Mouse (Mus musculus) kidney, embryonic 15.5 days (tissue): ENCODE measurements around the gene Glcci1. TPM values are rescaled to one million over a fixed set of nuclear protein-coding genes. Genes with fewer than 3 reads are reported as not detected.

Experiments used
- ATAC-seq: fragments of 200-750 bp; cut with Nextera tagmentation; replicated peaks from 2 replicates; pipeline ENCODE4 v1.8.0; 2017; ENCODE audit warnings: moderate TSS enrichment; ENCODE audit not compliant: low FRiP score
- H3K27ac ChIP-seq: fragments of 300-500 bp; sonication (generic); 2 replicates; pipeline ENCODE4 v1.5.1; 2015; ENCODE audit warnings: mild to moderate bottlenecking, inconsistent platforms
- H3K27me3 ChIP-seq: fragments of 300-500 bp; sonication (generic); 2 replicates; pipeline ENCODE4 v1.6.1; 2015; ENCODE audit warnings: inconsistent platforms
- H3K36me3 ChIP-seq: fragments of 300-500 bp; sonication (generic); 2 replicates; pipeline ENCODE4 v1.6.1; 2015; ENCODE audit warnings: inconsistent platforms
- H3K4me1 ChIP-seq: fragments of 300-500 bp; sonication (generic); 2 replicates; pipeline ENCODE4 v1.6.1; 2015; ENCODE audit warnings: inconsistent platforms
- H3K4me2 ChIP-seq: fragments of 300-500 bp; sonication (generic); 2 replicates; pipeline ENCODE4 v1.6.1; 2015; ENCODE audit warnings: moderate library complexity, mild to moderate bottlenecking, inconsistent platforms
- H3K4me3 ChIP-seq: fragments of 300-500 bp; sonication (generic); replicated peaks from 2 replicates; pipeline ENCODE4 v1.5.1; 2015; ENCODE audit warnings: mild to moderate bottlenecking, inconsistent platforms
- H3K9ac ChIP-seq: fragments of 300-500 bp; sonication (generic); 2 replicates; pipeline ENCODE4 v1.6.1; 2015; ENCODE audit warnings: mild to moderate bottlenecking, inconsistent platforms
- H3K9me3 ChIP-seq: fragments of 300-500 bp; sonication (generic); replicated peaks from 2 replicates; pipeline ENCODE4 v1.6.1; 2016; ENCODE audit warnings: inconsistent platforms
- WGBS: fragments of 180-500 bp; shearing (Covaris S2); methylation state at CpG from one replicate; pipeline ENCODE4 v1.1.7; 2015; ENCODE audit warnings: mixed read lengths; 5-methylcytosine and 5-hydroxymethylcytosine counted together
- polyA plus RNA-seq: library from polyadenylated mRNA; unstranded; fragments of >200 nt; fragmentation: Nextera tagmentation; extraction: Ambion mirVana; gene quantifications from 2 replicates; pipeline ENCODE4 v1.2.1, GENCODE M21; 2015

Gene Glcci1
- polyA plus RNA-seq, 1 experiment from 2014 or later: 9.4 TPM

DNA sequence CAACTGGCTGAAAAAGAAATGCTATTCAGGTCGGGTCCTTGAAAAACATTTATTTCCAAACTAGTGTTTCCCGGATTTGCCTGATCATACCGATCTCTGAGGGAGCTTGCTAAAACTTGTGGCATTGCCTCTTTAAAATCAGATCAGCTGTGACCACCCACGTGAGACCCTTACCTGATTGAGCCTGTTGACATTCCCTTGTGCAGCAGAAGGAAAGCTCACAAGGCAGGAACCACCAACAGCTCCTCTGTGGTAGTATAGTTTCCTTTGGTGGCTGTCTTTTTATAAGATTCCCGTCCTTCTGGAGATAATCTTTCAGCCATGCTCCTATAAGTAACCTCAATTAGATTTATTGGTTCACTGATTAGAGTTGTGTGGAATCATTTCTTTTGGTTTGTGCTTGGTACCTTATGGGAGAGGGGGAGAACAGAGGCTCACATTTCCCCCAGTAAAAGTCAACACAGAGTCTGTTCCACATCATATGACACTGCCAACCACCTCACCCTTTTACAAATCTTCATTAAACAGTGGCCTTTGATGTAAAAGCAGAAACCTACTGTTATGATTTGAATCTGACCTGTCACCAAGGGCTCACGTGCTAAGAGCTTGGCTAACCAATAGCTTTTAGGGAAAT, 12.0 kb upstream of the Glcci1 start:
- peak; percentile 68 for ATAC-seq

DNA sequence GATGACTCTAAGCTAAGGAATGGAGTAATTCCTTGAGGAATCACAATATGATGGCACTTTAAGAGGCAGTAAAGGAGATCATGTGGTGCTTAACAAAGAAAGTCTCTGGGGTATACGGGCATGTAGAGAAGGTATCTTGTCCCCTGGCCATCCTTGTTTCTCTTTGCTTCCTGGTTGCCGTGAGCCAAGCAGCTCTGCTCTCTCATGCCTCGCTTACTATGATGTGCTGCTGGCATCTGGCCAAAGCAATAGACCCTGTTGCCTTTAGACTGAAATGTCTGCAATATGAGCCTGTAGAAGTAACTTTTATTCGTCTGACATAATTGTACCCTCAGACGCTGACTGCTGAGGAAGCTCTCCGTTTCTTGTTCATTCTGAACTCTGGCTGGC, 11.5 kb upstream of the Glcci1 start:
- peak overlapping the region; percentile 58 for H3K27ac ChIP-seq
- WGBS: 29% methylated on average over 6 of the region's 6 CpGs
- no peak overlapping the region for H3K4me3 ChIP-seq
- peaks cover 13% of the 10 kb centered on the region for H3K4me1 ChIP-seq
- H3K9ac ChIP-seq: no peak overlapping the region
- no peaks in the 10 kb centered on the region for H3K27me3 ChIP-seq
- peak; percentile 68 for ATAC-seq
- no peak overlapping the region for H3K4me2 ChIP-seq
- no peaks in the 10 kb centered on the region for H3K36me3 ChIP-seq
- H3K9me3 ChIP-seq: no peaks in the 10 kb centered on the region

More for the DNA sequence above, 12.0 kb upstream of the Glcci1 start:
- H3K4me2 ChIP-seq: no peak overlapping the region
- no peaks in the 10 kb centered on the region for H3K36me3 ChIP-seq
- no peak overlapping the region for H3K4me3 ChIP-seq
- H3K27me3 ChIP-seq: no peaks in the 10 kb centered on the region
- H3K4me1 ChIP-seq: peaks cover 13% of the 10 kb centered on the region
- H3K27ac ChIP-seq: peak overlapping the region; percentile 58
- H3K9me3 ChIP-seq: no peaks in the 10 kb centered on the region
- H3K9ac ChIP-seq: no peak overlapping the region
- 50% methylated on average over 6 of the region's 6 CpGs for WGBS

DNA sequence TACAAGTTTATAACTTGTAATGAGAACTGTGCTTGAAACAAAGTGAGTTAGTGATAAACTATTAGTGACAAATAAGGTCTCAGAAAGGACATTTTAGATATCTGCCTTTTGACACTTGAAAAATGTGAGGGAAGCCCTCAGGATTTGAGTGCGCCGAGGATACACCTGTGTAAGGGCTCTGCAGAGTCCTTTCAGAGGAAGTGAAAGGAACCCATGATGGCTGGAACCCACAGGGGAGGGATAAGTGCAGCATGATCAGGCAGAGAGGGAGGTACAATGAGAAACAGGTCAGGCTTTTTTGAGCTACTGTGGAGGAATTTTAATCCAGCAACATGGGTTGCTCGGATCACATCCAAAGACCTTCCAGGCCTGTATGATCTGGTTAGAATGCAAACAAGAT, 10.4 kb upstream of the Glcci1 start:
- Histone ChIP-seq H3K4me2 (no peak overlapping the region), H3K36me3 (no peaks in the 10 kb centered on the region), H3K27ac (no peak overlapping the region), H3K4me1 (peaks cover 13% of the 10 kb centered on the region), H3K4me3 (no peak overlapping the region), H3K9me3 (no peaks in the 10 kb centered on the region), H3K27me3 (no peaks in the 10 kb centered on the region), H3K9ac (no peak overlapping the region)
- WGBS: 88% methylated on average over 3 of the region's 3 CpGs
- ATAC-seq: no peak

DNA sequence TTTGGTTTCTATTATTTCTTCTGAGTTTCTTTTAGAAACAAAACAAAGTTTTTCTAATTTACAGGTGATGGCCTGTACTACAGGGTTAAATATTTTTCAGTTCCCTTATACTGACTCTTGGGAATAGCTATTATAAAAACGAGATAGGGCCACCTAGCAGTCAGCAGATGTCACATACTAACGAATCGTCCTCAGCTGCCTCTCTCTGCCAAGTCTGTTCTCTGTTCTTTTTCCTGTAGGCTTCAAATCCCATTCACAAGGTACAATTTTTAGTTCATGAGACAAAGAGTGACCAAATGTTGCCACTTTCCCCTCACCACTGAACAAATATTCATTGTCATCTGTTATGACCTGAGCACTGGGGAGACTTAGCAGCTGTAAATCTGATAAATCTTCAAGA, 5.4 kb upstream of the Glcci1 start:
- no peaks in the 10 kb centered on the region for H3K27me3 ChIP-seq
- ATAC-seq: no peak
- no peak overlapping the region for H3K9ac ChIP-seq
- WGBS: 44% methylated on average over 3 of the region's 3 CpGs
- H3K4me1 ChIP-seq: no peaks in the 10 kb centered on the region
- H3K4me2 ChIP-seq: no peak overlapping the region
- H3K27ac ChIP-seq: no peak overlapping the region
- H3K4me3 ChIP-seq: no peak overlapping the region
- H3K9me3 ChIP-seq: no peaks in the 10 kb centered on the region
- no peaks in the 10 kb centered on the region for H3K36me3 ChIP-seq

DNA sequence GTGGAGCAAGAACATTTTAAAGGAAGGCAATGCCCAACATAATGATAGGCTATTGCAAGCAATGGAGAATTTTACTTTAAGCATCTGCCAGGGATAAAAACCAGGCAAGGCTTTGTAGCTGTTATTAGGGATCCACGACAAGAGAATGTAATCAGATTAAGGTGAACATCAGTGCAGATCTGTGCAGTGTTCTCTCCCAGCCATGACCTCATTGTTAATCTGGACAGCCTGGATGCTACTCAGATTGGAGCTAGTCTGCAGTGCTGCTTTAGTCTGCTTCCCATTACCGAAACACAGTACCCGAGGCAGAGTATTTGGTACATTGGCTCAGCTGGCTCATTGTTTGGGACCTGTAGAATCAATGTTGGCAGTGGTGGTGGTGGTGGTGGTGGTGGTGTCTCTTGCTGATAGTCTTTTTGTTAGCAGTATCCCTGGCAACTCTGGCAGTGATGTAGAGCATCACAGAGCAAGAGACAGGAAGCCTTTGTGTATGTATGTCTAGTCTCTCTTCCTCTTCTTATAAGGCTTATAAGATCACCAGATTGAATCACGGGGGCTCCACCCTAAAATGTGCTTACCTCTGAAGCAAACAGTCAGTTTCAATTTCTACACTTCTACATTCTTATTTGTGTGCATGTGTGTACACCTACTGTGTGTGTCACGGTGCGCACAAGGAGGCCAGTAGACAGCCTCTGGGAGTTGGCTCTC, 4.7 kb upstream of the Glcci1 start:
- H3K9ac ChIP-seq: no peak overlapping the region
- H3K27me3 ChIP-seq: no peaks in the 10 kb centered on the region
- no peaks in the 10 kb centered on the region for H3K9me3 ChIP-seq
- H3K4me1 ChIP-seq: no peaks in the 10 kb centered on the region
- H3K4me3 ChIP-seq: no peak overlapping the region
- 86% methylated on average over 6 of the region's 6 CpGs for WGBS
- H3K27ac ChIP-seq: no peak overlapping the region
- no peaks in the 10 kb centered on the region for H3K36me3 ChIP-seq
- no peak for ATAC-seq
- H3K4me2 ChIP-seq: no peak overlapping the region

DNA sequence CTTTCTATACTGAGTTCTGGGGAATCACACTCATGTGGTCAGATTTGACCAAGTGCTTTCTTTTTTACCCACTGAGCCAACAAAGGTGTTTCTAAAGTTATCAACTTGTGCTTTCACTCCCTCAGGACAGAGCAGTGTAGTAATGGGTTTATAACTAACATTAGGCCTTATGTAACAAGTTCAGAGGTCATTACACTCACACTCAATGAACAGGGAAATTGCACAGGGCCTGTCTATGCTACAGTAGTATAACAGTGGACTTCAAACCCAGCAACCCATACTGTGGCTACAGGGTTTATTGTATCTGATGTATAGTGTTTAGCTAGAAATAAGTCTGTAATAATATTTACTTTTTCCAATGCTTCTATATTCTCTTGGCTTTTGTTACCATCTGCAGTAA, 2.8 kb upstream of the Glcci1 start:
- no peak overlapping the region for H3K4me2 ChIP-seq
- H3K9me3 ChIP-seq: no peaks in the 10 kb centered on the region
- ATAC-seq: no peak
- H3K27me3 ChIP-seq: no peaks in the 10 kb centered on the region
- no peak overlapping the region for H3K9ac ChIP-seq
- no peaks in the 10 kb centered on the region for H3K36me3 ChIP-seq
- H3K4me1 ChIP-seq: peaks cover 4% of the 10 kb centered on the region
- no peak overlapping the region for H3K27ac ChIP-seq
- H3K4me3 ChIP-seq: no peak overlapping the region

DNA sequence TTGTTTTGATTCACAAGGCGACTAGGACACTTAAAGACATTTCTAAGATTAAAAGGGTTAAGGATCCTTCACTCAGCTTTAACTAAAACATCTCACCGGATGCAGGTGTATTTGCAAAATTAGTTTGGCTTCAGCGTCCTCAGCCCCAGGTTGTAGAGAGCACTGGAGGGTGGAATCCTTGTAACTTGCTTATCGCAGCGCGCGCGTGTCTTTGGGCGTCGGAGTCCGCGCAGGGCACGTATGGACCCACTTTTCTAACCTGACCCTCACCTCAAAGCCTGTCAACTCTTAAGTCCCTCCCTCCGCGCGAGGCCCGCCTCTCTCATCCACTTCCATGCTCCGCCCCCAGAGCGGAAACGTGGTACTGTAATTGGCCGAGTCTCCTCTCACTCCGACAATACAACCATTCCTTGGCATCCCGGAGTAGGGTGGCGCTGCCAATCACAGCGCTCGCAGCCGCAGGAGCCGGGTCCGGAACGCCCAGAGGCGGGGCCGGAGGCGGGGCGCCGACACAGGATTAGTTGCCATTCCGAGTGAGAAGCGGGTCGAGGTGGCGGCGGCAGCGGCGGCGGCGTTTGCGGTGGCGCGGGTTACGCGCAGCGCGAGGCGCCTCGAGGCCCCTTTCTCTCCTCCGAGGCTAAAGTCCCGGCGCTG, 390 bp upstream of the Glcci1 start:
- Histone ChIP-seq H3K4me1 (peaks cover 16% of the 10 kb centered on the region), H3K9ac (peak overlapping the region; percentile 93), H3K4me3 (peak overlapping the region; percentile 76), H3K36me3 (no peaks in the 10 kb centered on the region), H3K9me3 (no peaks in the 10 kb centered on the region), H3K27ac (peak overlapping the region; percentile 99), H3K4me2 (peak overlapping the region; percentile 83), H3K27me3 (no peaks in the 10 kb centered on the region)
- ATAC-seq: peak; percentile 99
- under 1% methylated on average over 45 of the region's 56 CpGs for WGBS

DNA sequence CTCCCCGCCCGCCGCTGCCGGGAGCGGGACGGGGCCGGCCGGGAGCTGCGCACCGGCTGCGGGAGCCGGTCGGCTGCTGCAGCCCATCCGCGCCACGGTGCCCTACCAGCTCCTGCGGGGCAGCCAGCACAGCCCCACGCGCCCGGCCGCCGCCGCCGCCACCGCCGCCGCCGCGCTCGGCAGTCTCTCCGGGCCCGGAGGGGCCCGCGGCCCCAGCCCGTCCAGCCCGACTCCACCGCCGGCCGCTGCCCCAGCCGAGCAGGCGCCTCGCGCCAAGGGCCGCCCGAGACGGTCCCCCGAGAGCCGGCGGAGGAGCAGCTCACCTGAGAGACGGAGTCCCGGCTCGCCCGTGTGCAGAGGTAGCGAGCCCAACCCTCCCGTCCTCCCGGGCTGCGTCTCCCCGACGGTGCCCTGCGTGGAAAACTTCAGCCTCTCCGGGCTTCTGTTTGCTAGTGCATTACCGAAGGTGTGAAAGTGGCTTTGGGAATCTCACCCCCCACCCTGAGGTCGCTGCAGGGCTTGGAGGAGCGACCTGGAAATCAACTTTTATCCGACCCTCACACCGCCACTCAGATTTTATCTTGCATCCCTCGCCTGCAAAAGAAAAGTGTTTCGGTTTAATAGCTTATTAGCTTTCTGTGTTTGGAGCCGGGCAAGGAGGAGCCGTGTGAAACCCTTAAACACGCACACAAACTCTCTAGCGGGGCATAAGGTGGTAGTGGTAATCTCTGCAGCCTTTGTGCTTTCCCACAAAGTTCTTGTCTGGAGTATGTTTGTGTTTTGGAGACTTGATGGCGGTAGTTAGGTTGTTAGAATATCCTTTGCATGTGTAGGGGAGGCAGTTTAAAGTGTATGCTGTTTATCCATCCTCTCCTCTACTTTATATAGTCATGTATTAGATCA, 812 bp downstream of the Glcci1 start:
- no peaks in the 10 kb centered on the region for H3K36me3 ChIP-seq
- no peaks in the 10 kb centered on the region for H3K9me3 ChIP-seq
- H3K27me3 ChIP-seq: no peaks in the 10 kb centered on the region
- peaks cover 16% of the 10 kb centered on the region for H3K4me1 ChIP-seq
- H3K4me2 ChIP-seq: peak overlapping the region; percentile 83
- peak; percentile 27 for ATAC-seq
- peak overlapping the region; percentile 76 for H3K4me3 ChIP-seq
- peak overlapping the region; percentile 99 for H3K27ac ChIP-seq
- peak overlapping the region; percentile 93 for H3K9ac ChIP-seq
- WGBS: under 1% methylated on average over 64 of the region's 73 CpGs

DNA sequence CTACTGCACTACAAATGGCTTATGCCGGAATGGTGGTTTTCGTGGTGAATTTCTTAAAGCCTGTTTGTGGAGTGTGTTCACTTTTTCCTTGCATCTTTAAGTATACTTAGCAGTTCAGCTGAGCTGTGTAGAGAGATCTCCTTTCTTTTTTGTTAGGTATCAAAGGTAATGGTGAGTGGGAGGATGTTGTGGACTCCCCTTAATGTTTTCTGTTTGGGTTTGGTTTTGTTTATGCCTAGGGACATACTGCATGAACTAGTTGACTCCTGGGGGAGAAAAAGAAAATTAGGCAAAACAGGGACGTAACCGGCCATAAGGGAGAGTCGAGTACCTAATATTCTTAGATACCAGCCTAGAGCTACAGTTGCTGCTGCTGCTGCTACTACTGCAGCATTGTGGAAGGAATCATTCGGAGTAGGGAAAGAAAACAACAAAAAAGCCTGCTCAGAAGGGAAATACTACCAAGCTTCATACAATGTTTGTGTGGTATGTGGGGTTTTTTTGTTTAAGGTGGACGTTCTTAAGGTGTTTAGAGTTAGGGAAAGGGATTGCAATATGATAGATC, 1.5 kb downstream of the Glcci1 start:
- H3K4me3 ChIP-seq: peak overlapping the region; percentile 76
- no peaks in the 10 kb centered on the region for H3K27me3 ChIP-seq
- peak overlapping the region; percentile 99 for H3K27ac ChIP-seq
- peaks cover 16% of the 10 kb centered on the region for H3K4me1 ChIP-seq
- H3K4me2 ChIP-seq: peak overlapping the region; percentile 83
- H3K36me3 ChIP-seq: no peaks in the 10 kb centered on the region
- no peak for ATAC-seq
- 6% methylated on average over 7 of the region's 7 CpGs for WGBS
- peak overlapping the region; percentile 93 for H3K9ac ChIP-seq
- no peaks in the 10 kb centered on the region for H3K9me3 ChIP-seq

DNA sequence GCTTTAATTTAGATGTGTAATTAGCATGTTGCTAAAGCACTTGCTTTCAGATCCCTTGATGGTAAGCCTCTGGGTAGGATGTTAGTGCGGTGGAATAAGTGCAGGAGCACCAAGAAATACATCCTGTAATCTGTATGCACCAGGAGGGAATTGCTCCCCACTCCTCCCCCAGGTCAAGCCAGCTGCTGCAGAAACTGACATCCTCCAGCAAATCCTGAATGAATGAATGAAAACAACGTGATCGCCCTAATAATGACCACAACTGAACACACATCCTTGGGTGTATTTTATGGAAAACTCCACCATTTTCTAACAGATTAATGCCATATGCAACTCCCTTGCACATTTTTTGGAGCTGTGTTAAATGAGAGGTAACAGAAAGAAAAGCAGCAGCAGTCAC, 2.0 kb downstream of the Glcci1 start:
- H3K9ac ChIP-seq: peak overlapping the region; percentile 93; the same call in 1 of the 2 replicates
- H3K4me3 ChIP-seq: peak overlapping the region; percentile 76
- no peaks in the 10 kb centered on the region for H3K36me3 ChIP-seq
- WGBS: 13% methylated on average over 3 of the region's 3 CpGs
- H3K4me2 ChIP-seq: peak overlapping the region; percentile 83
- peaks cover 16% of the 10 kb centered on the region for H3K4me1 ChIP-seq
- no peak for ATAC-seq
- no peaks in the 10 kb centered on the region for H3K27me3 ChIP-seq
- H3K9me3 ChIP-seq: no peaks in the 10 kb centered on the region
- no peak overlapping the region for H3K27ac ChIP-seq

DNA sequence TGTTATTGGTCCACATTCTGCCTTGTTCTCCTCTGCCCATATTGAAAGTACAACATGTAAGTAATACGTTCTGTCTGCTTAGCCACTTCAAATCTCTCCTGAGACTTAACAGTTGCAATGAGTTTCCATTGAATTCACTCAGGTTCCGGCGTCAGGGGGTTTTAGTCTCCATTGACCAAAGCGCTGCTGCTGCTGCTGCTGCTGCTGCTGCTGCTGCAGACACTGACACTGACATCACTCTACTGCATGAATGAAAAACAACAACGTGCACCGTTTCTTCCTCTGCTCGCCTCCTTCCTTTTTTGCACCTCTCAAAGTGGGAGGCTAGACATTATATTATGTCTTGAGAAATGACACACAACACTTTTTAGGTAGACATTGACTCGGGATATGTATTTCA, 3.0 kb downstream of the Glcci1 start:
- H3K9me3 ChIP-seq: no peaks in the 10 kb centered on the region
- 30% methylated on average over 8 of the region's 8 CpGs for WGBS
- no peaks in the 10 kb centered on the region for H3K27me3 ChIP-seq
- no peak for ATAC-seq
- H3K4me2 ChIP-seq: peak overlapping the region; percentile 83
- H3K9ac ChIP-seq: no peak overlapping the region
- no peak overlapping the region for H3K27ac ChIP-seq
- peak overlapping the region; percentile 76 for H3K4me3 ChIP-seq
- no peaks in the 10 kb centered on the region for H3K36me3 ChIP-seq
- peaks cover 16% of the 10 kb centered on the region for H3K4me1 ChIP-seq
